Mouse (Mus musculus): ENCODE measurements around the gene Gm9837. TPM values are rescaled to one million over a fixed set of nuclear protein-coding genes. Genes with fewer than 3 reads are reported as not detected.

Gene Gm9837
- polyA plus RNA-seq, 1 experiment from 2014 or later, result not detected

DNA sequence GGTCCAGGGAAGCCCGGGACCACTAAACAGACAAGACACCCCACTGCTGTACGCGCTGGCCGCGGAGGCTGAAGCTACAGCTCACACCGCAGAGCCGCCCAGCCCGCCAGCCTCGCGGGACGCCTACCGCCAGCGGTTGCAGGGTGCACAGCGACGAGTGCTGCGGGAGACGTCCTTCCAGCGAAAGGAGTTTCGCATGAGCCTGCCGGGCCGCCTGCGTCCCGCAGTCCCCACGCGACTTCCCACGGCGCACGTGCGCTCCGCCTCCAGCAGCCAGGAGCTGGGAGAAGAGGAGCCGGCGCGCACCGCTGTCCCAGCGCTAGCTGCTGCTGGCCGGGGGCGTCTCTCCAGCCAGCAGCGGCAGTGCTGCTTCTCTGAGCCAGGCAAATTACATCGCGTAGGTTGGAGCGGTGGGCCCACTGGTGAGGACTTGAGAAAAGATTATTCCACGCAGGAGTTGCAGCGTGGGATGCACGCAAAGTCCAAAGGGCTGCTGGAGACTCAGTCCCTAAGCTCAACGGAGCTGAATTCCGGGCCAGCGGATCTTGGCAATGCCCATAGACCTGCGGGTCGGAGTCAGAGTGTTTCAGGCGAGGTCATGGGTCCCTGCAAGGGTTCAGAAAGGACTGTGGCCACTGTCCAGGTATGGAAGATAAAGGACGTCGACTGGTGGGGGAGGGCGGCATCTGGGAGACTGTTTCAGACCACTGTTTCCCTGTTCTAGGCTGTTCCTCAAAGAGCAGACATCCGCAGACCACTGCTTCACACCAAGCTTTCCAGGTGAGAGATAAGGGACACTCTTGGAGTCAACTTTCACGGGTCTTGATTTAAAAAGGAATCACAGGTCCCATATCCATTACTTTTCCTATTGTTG lies 6.5 kb downstream of the Gm9837 start:
- peak; percentile 27; the same call in 1 of the 2 replicates for ATAC-seq
- Histone ChIP-seq H3K4me3 (replicated peaks) (peak overlapping the region; percentile 42), H3K36me3 (no peaks in the 10 kb centered on the region), H3K9me3 (no peaks in the 10 kb centered on the region), H3K27me3 (peaks cover 96% of the 10 kb centered on the region), H3K27ac (no peak overlapping the region), H3K4me1 (replicated peaks) (peaks cover 20% of the 10 kb centered on the region), H3K9ac (replicated peaks) (peak overlapping the region; percentile 56), H3K4me2 (replicated peaks) (peak overlapping the region; percentile 72)
- 6% methylated on average over 55 of the region's 55 CpGs for WGBS

DNA sequence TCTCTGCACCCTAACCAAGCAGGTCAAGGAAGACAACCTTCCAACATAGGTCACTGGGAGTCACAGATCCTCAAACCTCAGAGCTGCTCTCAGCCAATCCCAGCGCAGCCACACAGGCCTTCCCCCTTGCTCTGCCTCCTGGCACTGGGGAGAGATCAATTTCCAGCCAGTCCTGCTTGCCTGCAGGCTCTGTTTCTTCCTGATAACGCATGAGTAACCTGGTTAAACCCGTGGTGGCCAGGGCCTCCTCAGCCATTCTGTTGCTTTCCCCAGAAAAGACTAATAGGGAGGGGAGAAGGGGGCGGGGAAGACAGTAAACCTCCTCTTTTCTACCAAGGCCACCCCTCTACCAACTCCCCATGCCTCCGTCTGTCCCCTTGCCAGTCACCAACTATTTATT lies 8.6 kb downstream of the Gm9837 start:
- H3K4me3 ChIP-seq (replicated peaks), result no peak overlapping the region
- H3K36me3 ChIP-seq, result no peaks in the 10 kb centered on the region
- 19% methylated on average over 5 of the region's 5 CpGs for WGBS

DNA sequence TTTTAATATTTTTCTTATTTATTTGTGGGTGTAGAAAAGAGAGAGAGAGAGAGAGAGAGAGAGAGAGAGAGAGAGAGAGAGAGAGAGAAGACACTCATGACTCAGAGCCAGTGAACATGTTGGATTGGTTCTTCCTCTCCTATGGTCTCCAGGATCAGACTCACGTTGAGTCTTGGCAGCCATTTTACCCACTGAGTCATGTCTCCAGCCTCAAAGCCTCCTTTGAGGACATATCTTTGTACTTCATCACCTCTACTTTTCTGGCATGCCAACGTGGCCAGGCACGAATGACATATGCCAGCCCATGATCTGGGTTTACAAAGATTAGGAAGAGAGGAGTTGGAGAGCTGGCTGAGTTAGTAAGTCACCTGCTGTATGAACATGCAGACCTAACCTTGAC lies 10.1 kb downstream of the Gm9837 start:
- 84% methylated on average over 3 of the region's 3 CpGs for WGBS

More for the DNA sequence above, 8.6 kb downstream of the Gm9837 start:
- H3K9ac ChIP-seq (replicated peaks), result no peak overlapping the region
- no peak overlapping the region for H3K4me2 ChIP-seq (replicated peaks)
- no peak overlapping the region for H3K27ac ChIP-seq
- H3K9me3 ChIP-seq, result no peaks in the 10 kb centered on the region
- peaks cover 25% of the 10 kb centered on the region for H3K4me1 ChIP-seq (replicated peaks)
- no peak for ATAC-seq
- H3K27me3 ChIP-seq, result peaks cover 97% of the 10 kb centered on the region

DNA sequence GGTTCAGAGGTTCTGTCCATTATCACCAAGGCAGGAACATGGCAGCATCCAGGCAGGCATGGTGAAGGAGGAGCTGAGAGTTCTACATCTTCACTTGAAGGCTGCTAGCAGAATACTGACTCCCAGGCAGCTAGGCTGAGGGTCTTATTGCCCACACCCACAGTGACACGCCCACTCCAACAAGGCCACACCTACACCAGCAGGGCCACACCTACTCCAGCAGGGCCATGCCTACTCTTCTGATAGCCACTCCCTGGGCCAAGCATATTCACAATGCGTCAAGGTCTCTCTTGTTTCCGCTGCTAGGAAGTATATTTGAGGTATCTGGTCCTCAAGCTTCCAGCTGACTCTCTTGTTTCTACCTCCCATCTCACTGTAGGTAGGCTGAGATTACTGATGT lies 11.3 kb downstream of the Gm9837 start:
- Histone ChIP-seq H3K4me3 (replicated peaks) (no peak overlapping the region), H3K36me3 (no peaks in the 10 kb centered on the region), H3K27ac (no peak overlapping the region), H3K9ac (replicated peaks) (no peak overlapping the region), H3K4me1 (replicated peaks) (peaks cover 21% of the 10 kb centered on the region), H3K27me3 (peaks cover 88% of the 10 kb centered on the region), H3K4me2 (replicated peaks) (no peak overlapping the region), H3K9me3 (no peaks in the 10 kb centered on the region)
- 64% methylated on average over 3 of the region's 3 CpGs for WGBS
- ATAC-seq, result no peak

More for the DNA sequence above, 10.1 kb downstream of the Gm9837 start:
- Histone ChIP-seq H3K9me3 (no peaks in the 10 kb centered on the region), H3K9ac (replicated peaks) (no peak overlapping the region), H3K27me3 (peaks cover 96% of the 10 kb centered on the region), H3K27ac (no peak overlapping the region), H3K4me2 (replicated peaks) (no peak overlapping the region), H3K36me3 (no peaks in the 10 kb centered on the region), H3K4me1 (replicated peaks) (peaks cover 23% of the 10 kb centered on the region), H3K4me3 (replicated peaks) (no peak overlapping the region)
- ATAC-seq, result no peak

DNA sequence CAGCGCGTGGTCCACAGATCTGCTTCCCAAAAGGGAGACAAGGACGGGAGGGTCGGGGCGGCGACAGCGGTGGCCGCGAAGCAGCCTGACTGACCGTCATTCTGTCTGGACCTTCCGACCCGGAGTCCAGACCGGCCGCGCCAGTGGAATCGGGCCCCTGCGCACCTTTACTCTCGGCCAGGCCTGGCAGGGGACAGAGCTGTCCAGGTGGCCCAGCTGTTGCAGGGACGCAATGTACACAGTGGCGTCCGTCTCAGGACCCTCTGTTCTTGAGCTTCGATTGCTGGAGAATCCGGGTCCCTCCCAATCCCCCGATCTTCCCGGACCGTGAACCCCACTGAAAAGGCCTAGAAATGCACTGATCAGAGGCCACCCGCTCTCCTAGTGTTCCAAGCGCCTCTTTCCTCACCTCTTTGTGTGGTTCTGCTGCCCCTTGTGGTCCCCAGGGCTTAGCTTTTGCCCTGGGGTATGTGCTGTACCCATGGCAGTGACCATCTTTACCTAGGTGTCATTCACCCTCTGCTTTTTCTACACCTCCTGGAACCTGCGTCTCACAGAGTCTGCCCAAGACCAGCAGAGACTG lies 12.8 kb downstream of the Gm9837 start:
- no peak overlapping the region for H3K27ac ChIP-seq
- no peaks in the 10 kb centered on the region for H3K36me3 ChIP-seq
- peak overlapping the region; percentile 63 for H3K9ac ChIP-seq (replicated peaks)
- H3K9me3 ChIP-seq, result no peaks in the 10 kb centered on the region
- H3K4me2 ChIP-seq (replicated peaks), result peak overlapping the region; percentile 80
- H3K27me3 ChIP-seq, result peaks cover 72% of the 10 kb centered on the region
- WGBS, result 3% methylated on average over 29 of the region's 29 CpGs
- ATAC-seq, result peak; percentile 72; the same call in 1 of the 2 replicates
- H3K4me3 ChIP-seq (replicated peaks), result peak overlapping the region; percentile 46
- H3K4me1 ChIP-seq (replicated peaks), result peaks cover 11% of the 10 kb centered on the region

DNA sequence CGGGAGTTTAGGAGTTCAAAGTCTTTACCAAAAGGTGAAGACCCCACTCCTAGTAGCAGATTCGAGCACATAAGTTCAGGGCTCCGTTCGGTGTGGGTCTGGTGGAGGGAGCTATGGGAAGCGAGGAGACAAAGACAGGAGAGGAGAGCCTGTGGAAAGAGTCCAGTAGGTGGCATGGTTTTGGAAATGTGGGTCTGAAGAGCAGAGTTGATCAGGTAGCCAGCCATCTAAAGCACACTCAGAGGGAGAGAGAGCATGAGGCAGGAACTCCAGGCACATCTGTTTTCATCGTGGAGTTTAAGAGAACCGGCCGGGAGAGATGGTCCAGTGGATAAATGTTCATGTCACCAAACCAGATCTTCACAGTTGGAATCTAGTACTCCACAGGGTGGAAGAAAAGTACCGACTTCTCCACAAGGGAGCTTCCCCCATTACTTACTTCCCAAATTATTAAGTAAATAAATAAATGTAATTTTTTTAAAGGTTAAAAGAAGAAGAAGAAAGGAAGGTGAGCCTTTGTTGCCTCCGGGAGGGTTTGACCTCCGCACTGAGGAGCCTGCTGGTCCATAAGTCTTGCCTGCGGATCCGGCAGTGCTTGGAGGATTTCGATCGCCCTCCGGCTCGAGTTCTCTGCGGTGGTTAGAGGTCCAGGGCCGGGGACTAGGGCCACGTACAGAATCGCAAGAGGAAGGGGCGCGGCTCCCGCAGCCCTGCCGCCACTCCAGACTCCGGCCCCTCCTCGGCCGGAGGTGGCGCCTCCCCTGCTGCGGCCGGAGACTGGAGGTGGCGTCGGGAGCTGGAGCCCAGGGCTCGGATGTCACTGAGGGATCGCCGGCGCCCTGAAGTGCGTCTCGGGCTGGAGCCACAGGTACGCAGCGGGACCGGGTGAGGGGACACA lies 13.6 kb downstream of the Gm9837 start, which contains the start of the genes Gm10447 and Shroom1:
Gene Gm10447 (minus strand): TSS at position 637 of the 898 bp plus-strand sequence.
Gene Shroom1 (plus strand): TSS at position 732 of the 898 bp plus-strand sequence.
- H3K4me2 ChIP-seq (replicated peaks), result peak within 1 kb of the TSS; percentile 80
- WGBS, result 6% methylated on average over 42 of the region's 42 CpGs
- H3K4me3 ChIP-seq (replicated peaks), result peak within 1 kb of the TSS; percentile 46
- no peaks in the 10 kb centered on the region for H3K9me3 ChIP-seq
- H3K36me3 ChIP-seq, result no peaks in the 10 kb centered on the region
- peaks cover 65% of the 10 kb centered on the region for H3K27me3 ChIP-seq
- peaks cover 11% of the 10 kb centered on the region for H3K4me1 ChIP-seq (replicated peaks)
- no peak within 1 kb of the TSS for H3K27ac ChIP-seq
- peak; percentile 71; the same call in 1 of the 2 replicates for ATAC-seq
- peak within 1 kb of the TSS; percentile 63 for H3K9ac ChIP-seq (replicated peaks)

DNA sequence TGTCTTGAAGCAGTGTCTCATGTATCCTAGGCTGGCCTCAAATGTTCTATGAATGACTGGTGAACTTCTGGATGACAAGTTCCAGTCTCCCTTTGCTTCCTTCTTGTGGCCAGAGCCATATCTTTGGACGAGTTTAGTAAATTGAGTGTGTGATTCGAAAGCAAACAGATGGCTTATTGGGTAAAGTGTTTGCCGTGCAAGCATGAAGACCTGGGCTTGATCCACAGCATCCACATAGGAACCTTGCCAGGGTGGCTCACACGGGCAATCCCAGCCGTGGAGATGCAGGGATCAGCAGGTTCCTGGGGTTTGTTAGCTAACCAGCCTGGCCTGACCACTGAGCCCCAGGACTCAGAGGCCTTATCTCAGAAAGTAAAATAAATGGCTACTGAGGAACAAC lies 17.2 kb downstream of the Gm9837 start:
- ATAC-seq, result no peak
- Histone ChIP-seq H3K27ac (no peak overlapping the region), H3K9me3 (no peaks in the 10 kb centered on the region), H3K4me1 (replicated peaks) (peaks cover 11% of the 10 kb centered on the region), H3K36me3 (no peaks in the 10 kb centered on the region), H3K27me3 (peaks cover 31% of the 10 kb centered on the region), H3K9ac (replicated peaks) (no peak overlapping the region), H3K4me3 (replicated peaks) (no peak overlapping the region), H3K4me2 (replicated peaks) (no peak overlapping the region)
- 88% methylated on average over 5 of the region's 5 CpGs for WGBS

DNA sequence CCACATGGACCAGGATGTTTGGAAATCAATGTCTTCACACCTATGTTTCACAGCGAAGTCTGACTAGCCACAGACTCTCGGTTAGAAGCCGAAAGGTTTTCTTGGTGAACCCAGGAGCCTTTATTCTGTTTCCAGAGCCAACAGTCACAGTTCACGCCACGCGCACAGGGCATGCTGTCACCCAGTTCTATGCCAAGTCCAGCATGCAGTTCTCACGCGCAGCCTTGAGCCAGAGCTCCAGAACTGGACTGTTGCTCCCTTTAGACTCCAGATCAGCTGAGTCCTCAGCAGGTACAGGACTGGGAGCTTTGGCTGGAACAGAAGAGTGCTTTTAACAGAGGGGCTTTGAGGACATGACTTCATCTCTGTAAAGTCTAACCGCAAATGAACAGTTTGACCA lies 17.9 kb downstream of the Gm9837 start:
- Histone ChIP-seq H3K9ac (replicated peaks) (no peak overlapping the region), H3K27ac (no peak overlapping the region), H3K36me3 (no peaks in the 10 kb centered on the region), H3K27me3 (peaks cover 24% of the 10 kb centered on the region), H3K9me3 (no peaks in the 10 kb centered on the region), H3K4me3 (replicated peaks) (no peak overlapping the region), H3K4me1 (replicated peaks) (peaks cover 10% of the 10 kb centered on the region), H3K4me2 (replicated peaks) (no peak overlapping the region)
- ATAC-seq, result no peak
- 95% methylated on average over 9 of the region's 9 CpGs for WGBS

DNA sequence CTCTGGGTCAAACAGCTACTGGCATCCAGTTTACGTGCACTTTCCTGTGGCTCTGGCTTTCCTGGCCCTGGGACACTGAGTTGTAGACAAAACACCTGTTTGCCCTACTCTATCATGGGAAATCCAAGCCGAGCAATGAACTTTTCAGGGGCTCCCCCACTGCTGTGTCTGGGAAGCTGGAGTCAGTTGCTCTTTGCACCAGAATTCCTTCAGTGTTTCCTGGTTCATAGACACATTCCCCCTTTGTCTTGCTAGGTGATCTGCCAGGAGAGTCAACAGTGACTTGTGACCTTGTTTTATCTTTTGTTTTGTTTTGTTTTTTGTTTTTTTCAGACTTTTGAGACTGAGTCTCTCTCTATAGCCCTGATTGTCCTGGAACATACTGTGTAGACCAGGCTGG lies 18.9 kb downstream of the Gm9837 start:
- H3K4me1 ChIP-seq (replicated peaks), result no peaks in the 10 kb centered on the region
- H3K4me3 ChIP-seq (replicated peaks), result no peak overlapping the region
- no peak for ATAC-seq
- H3K27ac ChIP-seq, result no peak overlapping the region
- H3K36me3 ChIP-seq, result no peaks in the 10 kb centered on the region
- H3K9ac ChIP-seq (replicated peaks), result no peak overlapping the region
- peaks cover 14% of the 10 kb centered on the region for H3K27me3 ChIP-seq
- H3K4me2 ChIP-seq (replicated peaks), result no peak overlapping the region
- H3K9me3 ChIP-seq, result no peaks in the 10 kb centered on the region
- WGBS, result 79% methylated on average over 2 of the region's 2 CpGs

DNA sequence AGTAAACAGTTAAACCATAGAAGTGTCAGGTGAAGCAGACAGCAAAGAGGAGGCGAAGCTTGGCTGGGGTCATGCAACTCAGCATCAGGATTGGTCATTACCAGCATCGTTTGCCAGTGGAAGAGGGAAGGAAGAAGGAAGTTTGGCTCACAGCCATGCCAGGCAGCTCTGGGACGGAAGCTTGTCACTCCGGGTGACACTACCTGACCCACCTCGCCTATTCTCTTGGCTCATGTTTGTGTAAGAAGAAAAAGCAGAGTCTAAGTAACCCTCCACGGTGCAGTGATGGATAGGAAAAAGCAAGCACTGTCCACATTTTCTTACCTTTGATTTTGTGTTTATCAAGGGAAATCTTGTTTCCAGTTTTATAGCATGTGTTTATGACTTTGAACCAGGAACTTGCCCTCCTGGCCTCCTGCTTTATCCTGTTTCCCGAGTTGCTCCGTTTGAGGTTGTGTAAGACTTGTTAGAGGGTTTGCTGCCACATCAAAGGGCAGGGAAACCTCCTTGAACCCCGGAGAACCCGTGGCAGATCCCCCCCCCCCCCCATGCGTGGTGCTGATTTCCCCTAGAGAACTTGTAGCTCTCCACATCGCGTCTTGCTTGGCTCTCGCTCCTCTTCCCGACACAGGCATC lies 20.1 kb downstream of the Gm9837 start:
- no peak overlapping the region for H3K4me2 ChIP-seq (replicated peaks)
- no peaks in the 10 kb centered on the region for H3K36me3 ChIP-seq
- ATAC-seq, result no peak
- H3K4me3 ChIP-seq (replicated peaks), result no peak overlapping the region
- no peaks in the 10 kb centered on the region for H3K4me1 ChIP-seq (replicated peaks)
- 68% methylated on average over 15 of the region's 15 CpGs for WGBS
- H3K27me3 ChIP-seq, result peaks cover 4% of the 10 kb centered on the region
- no peak overlapping the region for H3K27ac ChIP-seq
- H3K9me3 ChIP-seq, result no peaks in the 10 kb centered on the region
- H3K9ac ChIP-seq (replicated peaks), result no peak overlapping the region

DNA sequence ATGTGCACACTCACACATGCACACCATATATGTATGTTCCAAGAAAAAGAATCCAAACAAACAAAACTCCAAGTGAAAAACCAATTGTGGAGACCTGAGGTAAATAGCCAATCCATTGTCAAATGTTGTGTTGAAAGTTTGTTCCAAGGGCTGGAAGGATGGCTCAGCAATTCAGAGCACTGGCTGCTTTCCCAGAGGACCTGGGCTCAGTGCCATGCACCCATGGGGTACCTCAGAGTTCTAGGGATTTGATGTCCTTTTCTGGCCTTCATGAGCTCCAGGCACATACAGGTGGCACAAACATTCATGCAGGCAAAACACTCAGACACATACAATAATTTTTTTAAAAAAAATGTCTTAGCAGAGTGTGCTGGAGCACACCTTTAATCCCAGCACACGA lies 21.8 kb downstream of the Gm9837 start:
- Histone ChIP-seq H3K9ac (replicated peaks) (no peak overlapping the region), H3K27ac (no peak overlapping the region), H3K4me3 (replicated peaks) (no peak overlapping the region), H3K36me3 (no peaks in the 10 kb centered on the region), H3K9me3 (no peaks in the 10 kb centered on the region), H3K27me3 (no peaks in the 10 kb centered on the region), H3K4me1 (replicated peaks) (no peaks in the 10 kb centered on the region), H3K4me2 (replicated peaks) (no peak overlapping the region)
- ATAC-seq, result no peak
- 79% methylated on average over 1 of the region's 1 CpGs for WGBS
